ENCODE assay signal across 13 mouse cellular contexts in the genomic region with DNA sequence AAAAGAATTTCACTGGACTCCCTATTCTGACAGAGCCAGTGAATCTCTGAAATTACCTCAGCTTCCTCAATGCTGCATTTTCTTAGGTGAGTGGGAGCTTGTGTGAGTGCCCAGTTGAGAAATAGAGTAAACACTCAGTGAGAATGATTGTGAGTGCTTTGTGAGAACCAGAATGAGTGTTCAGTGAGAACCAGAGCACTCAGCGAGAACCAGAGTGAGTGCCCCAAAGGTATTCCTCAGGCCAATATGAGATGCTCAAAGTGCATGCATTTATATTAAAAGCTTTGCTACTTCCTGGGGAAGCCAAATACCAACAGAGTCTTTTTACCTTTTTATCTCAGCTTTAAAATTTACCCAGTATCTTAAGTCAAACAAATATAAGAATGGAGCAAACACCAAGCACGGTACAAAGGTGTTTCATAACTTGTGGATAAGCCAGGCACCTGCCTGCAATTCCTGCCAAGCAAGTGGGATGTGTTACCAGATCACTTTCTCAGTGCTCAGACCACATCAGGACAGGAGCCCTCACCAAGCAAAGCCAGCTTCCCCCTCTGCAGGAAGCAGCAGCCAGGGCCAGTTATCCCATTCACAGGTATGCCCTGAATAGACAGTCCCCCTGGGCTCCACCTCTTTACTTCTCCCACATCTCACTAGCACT. TPM values are rescaled to one million over a fixed set of nuclear protein-coding genes. Genes with fewer than 3 reads are reported as not detected.
"Had no signal": no experiment of that assay in that cellular context is flagged by ENCODE, and none has a peak within 500 bp of the region (broad histone marks: within the 10 kb centered on the region; RNA-seq: fewer than 3 reads in every experiment).

No protein-coding gene starts in this region.

- H3K4me3 ChIP-seq: limb, embryonic 12.5 days; liver, embryonic 15.5 days; midbrain, embryonic 13.5 days had no signal

- H3K27me3 ChIP-seq: limb, embryonic 12.5 days; liver, embryonic 15.5 days; midbrain, embryonic 13.5 days had no signal

- H3K36me3 ChIP-seq: limb, embryonic 12.5 days; liver, embryonic 15.5 days; midbrain, embryonic 13.5 days had no signal

- H3K4me1 ChIP-seq: limb, embryonic 12.5 days; liver, embryonic 15.5 days; midbrain, embryonic 13.5 days had no signal

- ATAC-seq: midbrain, embryonic 13.5 days had no signal

- H3K9me3 ChIP-seq: limb, embryonic 12.5 days; liver, embryonic 15.5 days; midbrain, embryonic 13.5 days had no signal

- H3K9ac ChIP-seq: limb, embryonic 12.5 days; liver, embryonic 15.5 days; midbrain, embryonic 13.5 days had no signal

- H3K27ac ChIP-seq: kidney, postnatal 0 days; limb, embryonic 12.5 days; liver, embryonic 15.5 days; midbrain, embryonic 13.5 days had no signal

- DNase-seq: kidney, adult 11 months; kidney, adult 9 months; kidney, postnatal 36 days; layer of hippocampus, adult 9-11 months; layer of hippocampus, postnatal 36 days; right cerebral cortex, postnatal 14 days; thymus, postnatal 36 days had no signal

- H3K4me2 ChIP-seq: limb, embryonic 12.5 days; liver, embryonic 11.5 days; liver, embryonic 15.5 days; midbrain, embryonic 13.5 days had no signal

RNA-seq across cellular contexts. Expression of a gene that starts 22.3 kb away (rescaled TPM):
- total RNA-seq: layer of hippocampus, postnatal 36 days; midbrain, postnatal 0 days had no signal
